Mouse (Mus musculus) liver, adult 2 months (tissue): ENCODE results near the gene Actl10. TPM values are rescaled to one million over a fixed set of nuclear protein-coding genes. Genes with fewer than 3 reads are reported as not detected.

Source experiments
- DNase-seq: peaks from one replicate; pipeline ENCODE4 v3.0.0-alpha.2; 2011; ENCODE audit warnings: low read depth, low spot score; ENCODE audit errors: extremely low read depth
- H3K27ac ChIP-seq: fragments of 200-500 bp; replicated peaks from 2 replicates; pipeline ENCODE4 v1.5.1; 2012; ENCODE audit warnings: low read depth, mild to moderate bottlenecking, control low read depth, inconsistent platforms, low read length; ENCODE audit not compliant: insufficient read depth
- H3K27me3 ChIP-seq: fragments of 200-500 bp; 2 replicates; pipeline ENCODE4 v1.6.1; 2012; ENCODE audit warnings: mild to moderate bottlenecking, moderate library complexity, low read length, inconsistent platforms; ENCODE audit not compliant: control insufficient read depth, insufficient read depth
- H3K36me3 ChIP-seq: fragments of 200-500 bp; 2 replicates; pipeline ENCODE4 v1.6.1; 2012; ENCODE audit warnings: low read length, inconsistent platforms; ENCODE audit not compliant: control insufficient read depth, insufficient read depth
- H3K4me1 ChIP-seq: fragments of 200-500 bp; 2 replicates; pipeline ENCODE4 v1.6.1; 2011; ENCODE audit warnings: low read length; ENCODE audit not compliant: control insufficient read depth, insufficient read depth
- H3K4me3 ChIP-seq: fragments of 200-500 bp; 2 replicates; pipeline ENCODE4 v1.5.1; 2011; ENCODE audit warnings: low read depth, mild to moderate bottlenecking, control low read depth, low read length, moderate library complexity; ENCODE audit not compliant: insufficient read depth
- H3K79me2 ChIP-seq: fragments of 200-500 bp; 2 replicates; pipeline ENCODE4 v1.6.1; 2012; ENCODE audit warnings: inconsistent platforms, mild to moderate bottlenecking, low read length, moderate library complexity; ENCODE audit not compliant: control insufficient read depth, insufficient read depth
- H3K9ac ChIP-seq: fragments of 200-500 bp; 2 replicates; pipeline ENCODE4 v1.6.1; 2012; ENCODE audit warnings: low read depth, mild to moderate bottlenecking, control low read depth, inconsistent platforms, low read length
- CTCF ChIP-seq: fragments of 200-500 bp; IDR thresholded peaks from 2 replicates; pipeline ENCODE4 v1.5.1; 2011; ENCODE audit warnings: low read depth, low read length, control low read depth
- POLR2A ChIP-seq: fragments of 200-500 bp; IDR thresholded peaks from 2 replicates; pipeline ENCODE4 v1.6.1; 2011; ENCODE audit warnings: low read length, control low read depth; ENCODE audit not compliant: insufficient read depth; ENCODE audit errors: extremely low read depth
- WGBS: fragments of 180-500 bp; shearing (Covaris S2); methylation state at CpG from one replicate; pipeline ENCODE4 v1.1.7; 2018; 5-methylcytosine and 5-hydroxymethylcytosine counted together
- polyA plus RNA-seq: library from polyadenylated mRNA; depleted of rRNA; stranded (reverse); fragments of >200 nt; gene quantifications from 2 replicates; pipeline ENCODE4 v1.2.3, GENCODE M21; 2012
- total RNA-seq: library from RNA; depleted of rRNA; stranded (reverse); fragments of >200 nt; gene quantifications from 2 replicates; pipeline ENCODE4 v1.2.3, GENCODE M21; 2014

Gene Actl10
- total and polyA plus RNA-seq, 2 experiments, result 0.09 TPM; not detected in 1

DNA sequence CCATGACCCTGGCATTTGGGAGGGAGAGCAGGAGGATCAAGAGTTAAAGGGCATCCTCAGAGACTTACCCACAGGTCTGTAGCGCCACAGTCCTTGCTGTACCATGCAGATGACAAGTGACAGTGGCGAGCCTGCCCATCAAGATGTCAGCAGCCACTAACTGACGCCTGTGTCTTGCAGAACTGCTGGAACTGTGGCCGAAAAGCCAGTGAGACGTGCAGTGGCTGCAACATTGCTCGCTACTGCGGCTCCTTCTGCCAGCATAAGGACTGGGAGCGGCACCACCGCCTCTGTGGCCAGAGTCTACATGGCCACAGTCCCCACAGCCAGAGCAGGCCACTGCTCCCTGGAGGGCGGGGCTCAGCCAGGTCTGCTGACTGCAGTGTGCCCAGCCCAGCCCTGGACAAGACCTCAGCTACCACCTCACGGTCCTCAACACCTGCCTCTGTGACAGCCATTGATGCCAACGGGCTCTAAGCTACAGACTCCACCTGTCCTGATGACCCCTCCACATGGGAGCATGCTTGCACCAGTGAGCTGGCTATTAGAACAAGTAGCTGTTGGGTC is 16.8 kb upstream of the Actl10 start:
- no peaks in the 10 kb centered on the region for H3K27me3 ChIP-seq
- no peak for TF ChIP-seq CTCF
- no peak for TF ChIP-seq POLR2A
- H3K36me3 ChIP-seq, result peaks cover 44% of the 10 kb centered on the region
- no peak overlapping the region for H3K9ac ChIP-seq
- H3K4me3 ChIP-seq, result no peak overlapping the region
- DNase-seq, result no peak
- no peaks in the 10 kb centered on the region for H3K79me2 ChIP-seq
- no peaks in the 10 kb centered on the region for H3K4me1 ChIP-seq
- 96% methylated on average over 12 of the region's 12 CpGs for whole genome bisulfite sequencing
- no peak overlapping the region for H3K27ac ChIP-seq

- DNase-seq, result no peak
- H3K36me3 ChIP-seq, result peaks cover 21% of the 10 kb centered on the region
- no peak overlapping the region for H3K27ac ChIP-seq
- H3K9ac ChIP-seq, result no peak overlapping the region
- H3K27me3 ChIP-seq, result no peaks in the 10 kb centered on the region
- H3K4me3 ChIP-seq, result no peak overlapping the region
- no peaks in the 10 kb centered on the region for H3K79me2 ChIP-seq
- H3K4me1 ChIP-seq, result no peaks in the 10 kb centered on the region
- 70% methylated on average over 2 of the region's 2 CpGs for WGBS
- TF ChIP-seq CTCF, result no peak
- no peak for TF ChIP-seq POLR2A
These were observed 13.3 kb upstream of the Actl10 start for GRCm38 (mm10) chr2:154538310-154538709.

DNA sequence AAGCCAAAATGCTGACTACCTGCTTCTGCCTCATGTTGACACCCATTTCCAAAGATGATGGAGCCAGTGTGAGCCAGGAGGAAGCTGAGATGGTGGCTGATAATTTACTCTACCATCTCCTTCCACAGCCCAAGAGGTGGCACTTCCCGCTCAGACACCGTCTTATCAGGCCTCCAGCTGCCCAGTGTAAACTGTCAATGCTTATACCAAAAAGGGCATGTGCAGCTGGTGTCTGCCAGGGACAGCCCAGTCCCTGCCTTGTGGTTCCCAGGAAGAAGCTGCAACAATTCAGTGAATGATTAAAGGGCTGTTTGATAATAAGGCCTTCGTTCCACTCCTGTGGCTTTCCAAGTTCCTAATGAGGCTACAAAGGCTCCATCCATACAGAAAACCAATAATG is 12.9 kb upstream of the Actl10 start:
- no peak overlapping the region for H3K27ac ChIP-seq
- 60% methylated on average over 3 of the region's 3 CpGs for WGBS
- no peak overlapping the region for H3K4me3 ChIP-seq
- H3K9ac ChIP-seq, result no peak overlapping the region
- TF ChIP-seq CTCF (no peak), POLR2A (no peak)
- no peaks in the 10 kb centered on the region for H3K79me2 ChIP-seq
- H3K4me1 ChIP-seq, result no peaks in the 10 kb centered on the region
- peaks cover 21% of the 10 kb centered on the region for H3K36me3 ChIP-seq
- no peak for DNase-seq
- H3K27me3 ChIP-seq, result no peaks in the 10 kb centered on the region

- H3K27me3 ChIP-seq, result no peaks in the 10 kb centered on the region
- no peaks in the 10 kb centered on the region for H3K79me2 ChIP-seq
- no peak overlapping the region for H3K9ac ChIP-seq
- whole genome bisulfite sequencing, result 80% methylated on average over 3 of the region's 3 CpGs
- TF ChIP-seq POLR2A (no peak), CTCF (peak; percentile 48)
- DNase-seq, result no peak
- H3K4me1 ChIP-seq, result no peaks in the 10 kb centered on the region
- no peak overlapping the region for H3K27ac ChIP-seq
- H3K36me3 ChIP-seq, result peaks cover 15% of the 10 kb centered on the region
- H3K4me3 ChIP-seq, result no peak overlapping the region
These were observed 11.9 kb upstream of the Actl10 start for GRCm38 (mm10) chr2:154539720-154540119.

GRCm38 (mm10) chr2:154541630-154542029 is 9.9 kb upstream of the Actl10 start:
- H3K79me2 ChIP-seq, result no peaks in the 10 kb centered on the region
- DNase-seq, result no peak
- no peaks in the 10 kb centered on the region for H3K4me1 ChIP-seq
- no peak for TF ChIP-seq POLR2A
- TF ChIP-seq CTCF, result no peak
- peaks cover 2% of the 10 kb centered on the region; the same call in 1 of the 2 replicates for H3K36me3 ChIP-seq
- no peak overlapping the region for H3K4me3 ChIP-seq
- 89% methylated on average over 2 of the region's 2 CpGs for WGBS
- H3K27ac ChIP-seq, result no peak overlapping the region
- H3K27me3 ChIP-seq, result no peaks in the 10 kb centered on the region
- no peak overlapping the region for H3K9ac ChIP-seq

DNA sequence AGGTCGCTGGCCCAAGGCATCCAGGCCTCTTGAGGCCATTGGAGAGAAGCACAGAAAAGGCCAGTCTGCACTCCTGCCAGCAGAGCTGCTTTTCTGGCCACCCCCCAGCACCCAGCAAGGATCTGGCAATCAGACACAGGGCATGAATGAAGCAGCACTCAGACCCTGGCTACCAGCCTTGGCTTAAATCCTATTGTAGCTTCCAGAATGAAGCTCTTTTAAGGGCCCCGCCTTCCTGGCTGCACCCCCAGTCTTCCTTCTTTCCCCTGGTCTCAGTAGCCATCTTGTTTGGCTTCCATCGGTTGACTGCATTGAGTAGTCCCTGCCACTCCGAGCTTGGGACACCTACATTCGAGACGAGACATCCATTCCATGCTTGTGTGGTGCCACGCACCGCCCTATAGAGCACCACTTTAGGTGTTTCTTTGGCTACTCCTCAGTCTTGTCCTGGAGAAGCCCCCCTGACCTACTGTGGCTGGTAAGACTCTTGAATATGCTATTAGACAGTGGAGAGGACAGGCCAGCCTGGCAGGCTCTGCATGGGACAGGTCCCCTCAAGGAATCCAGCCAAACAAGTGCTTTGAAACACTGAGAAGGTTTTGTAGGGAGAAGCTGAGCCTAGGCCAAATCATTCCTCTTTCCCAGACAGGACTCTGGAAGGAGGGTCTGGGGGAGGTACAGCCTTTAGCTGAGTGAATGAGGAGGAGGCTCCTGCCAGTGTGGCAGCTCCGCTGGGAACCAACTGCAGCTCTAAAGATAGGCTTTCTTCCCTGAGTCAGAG is 7.8 kb upstream of the Actl10 start:
- Histone ChIP-seq H3K4me3 (no peak overlapping the region), H3K27me3 (no peaks in the 10 kb centered on the region), H3K36me3 (no peaks in the 10 kb centered on the region; the same call in 1 of the 2 replicates), H3K27ac (no peak overlapping the region), H3K4me1 (no peaks in the 10 kb centered on the region), H3K79me2 (no peaks in the 10 kb centered on the region), H3K9ac (no peak overlapping the region)
- WGBS, result 90% methylated on average over 9 of the region's 9 CpGs
- DNase-seq, result no peak
- no peak for TF ChIP-seq POLR2A
- TF ChIP-seq CTCF, result no peak
